In the genomic region with DNA sequence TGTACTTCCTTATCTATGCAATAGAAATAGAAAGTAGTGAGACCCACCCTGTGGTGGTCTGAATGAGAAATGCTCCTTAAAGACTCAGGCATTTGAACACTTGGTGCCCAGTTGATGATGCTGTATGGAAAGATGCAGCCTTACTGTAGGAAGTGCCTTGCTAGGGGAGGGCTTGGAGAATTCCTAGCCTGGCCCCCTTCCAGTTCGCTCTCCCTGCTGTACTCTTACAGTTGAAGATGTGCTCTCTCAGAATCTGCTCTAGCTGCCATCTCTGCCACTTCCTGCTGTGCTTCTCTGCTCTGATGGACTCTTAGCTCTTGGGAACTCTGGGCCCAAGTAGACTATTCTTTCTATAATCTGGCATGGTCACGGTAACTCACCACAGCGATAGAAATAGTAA, we compare ENCODE assay signal across 15 mouse cellular contexts. TPM values are rescaled to one million over a fixed set of nuclear protein-coding genes. Genes with fewer than 3 reads are reported as not detected.
DNase-seq lines count a peak whose midpoint lies in the region; ATAC-seq lines count a peak whose summit lies in the region.
"Had no signal": no experiment of that assay in that cellular context is flagged by ENCODE, and none has a peak within 500 bp of the region (broad histone marks: within the 10 kb centered on the region; RNA-seq: fewer than 3 reads in every experiment).

No protein-coding gene starts in this region.

- WGBS in hindbrain, embryonic 14.5 days: 87% methylated on average over 3 of the region's 3 CpGs

- H3K4me1 ChIP-seq in hindbrain, embryonic 14.5 days (replicated peaks; ENCODE audit: control insufficient read depth, insufficient read depth, low read length): no peaks in the 10 kb centered on the region
- H3K4me1 ChIP-seq: hindbrain, embryonic 10.5 days had no signal

- H3K4me3 ChIP-seq in hindbrain, embryonic 14.5 days (replicated peaks; ENCODE audit: low read length): no peak overlapping the region
- H3K4me3 ChIP-seq: embryonic facial prominence, embryonic 12.5 days; forebrain, embryonic 15.5 days; heart, embryonic 12.5 days; hindbrain, embryonic 10.5 days; hindbrain, embryonic 15.5 days had no signal

- no peak overlapping the region for H3K4me2 ChIP-seq in hindbrain, embryonic 14.5 days (replicated peaks)
- H3K4me2 ChIP-seq: embryonic facial prominence, embryonic 12.5 days; forebrain, embryonic 15.5 days; heart, embryonic 12.5 days; hindbrain, embryonic 15.5 days had no signal

- H3K36me3 ChIP-seq in hindbrain, embryonic 14.5 days (replicated peaks; ENCODE audit: control insufficient read depth, insufficient read depth): no peaks in the 10 kb centered on the region
- H3K36me3 ChIP-seq: embryonic facial prominence, embryonic 12.5 days; forebrain, embryonic 15.5 days; heart, embryonic 12.5 days; hindbrain, embryonic 10.5 days; hindbrain, embryonic 15.5 days had no signal

- no peak overlapping the region for H3K27ac ChIP-seq in hindbrain, embryonic 14.5 days
- H3K27ac ChIP-seq: embryonic facial prominence, embryonic 12.5 days; gastrocnemius, adult 2 months; hindbrain, embryonic 10.5 days; hindbrain, embryonic 15.5 days had no signal

- DNase-seq in cerebellum, adult 11-12 months: peak; percentile 29
- no peak for DNase-seq in cerebellum, adult 11 months
- DNase-seq in right cerebral cortex, postnatal 14 days: peak; percentile 22
- DNase-seq in right cerebral cortex, adult 2 months (ENCODE audit: low spot score in 2 of 2): no peak
- DNase-seq in cerebellum, postnatal 10 days: peak; percentile 55 to 57
- no peak for DNase-seq in spleen, postnatal 36 days (ENCODE audit: low spot score in 2 of 2)
- DNase-seq in left cerebral cortex, adult 9 months (ENCODE audit: low spot score in 2 of 2): no peak
- DNase-seq in hindbrain, embryonic 14.5 days (ENCODE audit: low spot score): no peak

- H3K9ac ChIP-seq in hindbrain, embryonic 14.5 days: no peak overlapping the region
- H3K9ac ChIP-seq: embryonic facial prominence, embryonic 12.5 days; forebrain, embryonic 15.5 days; heart, embryonic 12.5 days; hindbrain, embryonic 15.5 days had no signal

- no peaks in the 10 kb centered on the region for H3K27me3 ChIP-seq in hindbrain, embryonic 14.5 days (ENCODE audit: control insufficient read depth, insufficient read depth, low read length)
- H3K27me3 ChIP-seq: embryonic facial prominence, embryonic 12.5 days; forebrain, embryonic 15.5 days; heart, embryonic 12.5 days; hindbrain, embryonic 15.5 days had no signal

- ATAC-seq in hindbrain, embryonic 14.5 days (ENCODE audit: low FRiP score): no peak
- ATAC-seq: intestine, embryonic 16.5 days had no signal

- H3K9me3 ChIP-seq in hindbrain, embryonic 14.5 days (ENCODE audit: control insufficient read depth, low read length): no peaks in the 10 kb centered on the region
- H3K9me3 ChIP-seq: embryonic facial prominence, embryonic 12.5 days; forebrain, embryonic 15.5 days; hindbrain, embryonic 10.5 days; hindbrain, embryonic 15.5 days had no signal

RNA-seq across cellular contexts. Expression of a gene that starts 30.5 kb away (rescaled TPM):
- 16.1 and 17.5 TPM in 2 replicates for polyA plus RNA-seq in hindbrain, embryonic 14.5 days (2014; fragmentation: Nextera tagmentation; extraction: Ambion mirVana)

RNA-seq across cellular contexts. Expression of a gene that starts 30.6 kb away (rescaled TPM):
- 7.5 and 8.7 TPM in 2 replicates for polyA plus RNA-seq in hindbrain, embryonic 14.5 days (2014; fragmentation: Nextera tagmentation; extraction: Ambion mirVana)

Comparison
In these comparisons a context has a peak if more than half of its experiments do, and no peak if none do; other contexts are left out.
1. DNase-seq: peak in cerebellum, adult 11-12 months (single experiment), right cerebral cortex, postnatal 14 days (single experiment) and cerebellum, postnatal 10 days (2 of 2); none in cerebellum, adult 11 months (single experiment), right cerebral cortex, adult 2 months (0 of 2), spleen, postnatal 36 days (0 of 2), left cerebral cortex, adult 9 months (0 of 2) and hindbrain, embryonic 14.5 days (single experiment).